Mouse (Mus musculus): ENCODE results near the gene Cd320.
"Not testable (repeated sequence)": the region's sequence is repeated elsewhere in the genome, so short reads cannot be mapped to it uniquely, and the experiment has no call there.

DNA sequence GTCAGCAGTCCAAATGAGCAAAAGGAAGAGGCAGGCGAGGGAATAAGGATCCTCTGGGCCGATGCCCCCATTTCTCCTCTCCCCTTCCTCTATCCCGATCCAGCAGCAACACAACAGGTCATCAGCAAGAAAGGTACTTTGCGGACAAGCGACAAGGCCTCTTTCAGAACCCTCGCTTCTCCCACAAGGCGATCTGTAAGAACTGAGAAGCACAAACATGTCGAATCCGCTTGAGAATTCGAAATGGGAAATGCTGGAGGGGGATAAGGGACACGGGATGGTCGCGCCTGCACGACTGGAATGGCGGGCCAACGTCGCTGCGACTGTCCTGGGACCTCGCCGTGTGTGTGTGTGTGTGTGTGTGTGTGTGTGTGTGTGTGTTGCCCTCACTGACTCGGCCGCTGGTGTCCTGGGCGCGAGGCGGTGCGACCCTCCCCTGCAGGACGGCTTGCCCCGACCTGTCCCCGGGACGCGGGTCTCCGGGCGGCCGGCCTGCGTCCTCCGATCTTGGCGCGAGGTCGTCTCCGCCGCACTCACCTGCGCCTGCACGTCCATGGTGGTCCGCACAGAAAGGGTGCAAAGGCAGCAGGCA is 47.1 kb downstream of the Cd320 start:
- TF ChIP-seq CTCF (IDR thresholded peaks at IDR 0.05; ENCODE audit: low read depth, low read length); GATA1 (IDR thresholded peaks at IDR 0.05; ENCODE audit: borderline replicate concordance, low read length): not testable (repeated sequence)

Data from G1E (cell line).